Mouse (Mus musculus) spleen, adult 2 months (tissue): Measurements from ENCODE around the gene N4bp3. TPM values are rescaled to one million over a fixed set of nuclear protein-coding genes. Genes with fewer than 3 reads are reported as not detected.
"Not testable (repeated sequence)": the region's sequence is repeated elsewhere in the genome, so short reads cannot be mapped to it uniquely, and the experiment has no call there.

Source experiments
- DNase-seq, 2 experiments: peaks; one replicate each; pipeline versions ENCODE4 v3.0.0 to v3.0.0-alpha.2; 2012 to 2021; ENCODE audit warnings: low spot score in 2 of 2, low read depth in 1 of 2
- H3K27ac ChIP-seq: fragments of 200-500 bp; 2 replicates; pipeline ENCODE4 v1.5.1; 2012; ENCODE audit warnings: low read length, inconsistent platforms; ENCODE audit not compliant: insufficient read depth
- H3K27me3 ChIP-seq: fragments of 200-500 bp; 2 replicates; pipeline ENCODE4 v1.6.1; 2012; ENCODE audit warnings: mild to moderate bottlenecking, moderate library complexity, low read length, inconsistent platforms; ENCODE audit not compliant: control insufficient read depth, insufficient read depth
- H3K36me3 ChIP-seq: fragments of 200-500 bp; 2 replicates; pipeline ENCODE4 v1.6.1; 2012; ENCODE audit warnings: mild to moderate bottlenecking, low read length, inconsistent platforms; ENCODE audit not compliant: control insufficient read depth, insufficient read depth
- H3K4me1 ChIP-seq: fragments of 200-500 bp; 2 replicates; pipeline ENCODE4 v1.6.1; 2011; ENCODE audit warnings: inconsistent platforms; ENCODE audit not compliant: control insufficient read depth, insufficient read depth, insufficient read length
- H3K4me3 ChIP-seq: fragments of 200-500 bp; 2 replicates; pipeline ENCODE4 v1.5.1; 2011; ENCODE audit warnings: mild to moderate bottlenecking, inconsistent platforms; ENCODE audit not compliant: insufficient read depth, insufficient read length; ENCODE audit errors: extremely low read depth
- CTCF ChIP-seq: fragments of 200-500 bp; IDR thresholded peaks from 2 replicates; pipeline ENCODE4 v1.5.1; 2011; ENCODE audit warnings: mild to moderate bottlenecking, inconsistent platforms; ENCODE audit not compliant: insufficient read depth, insufficient read length, insufficient replicate concordance; ENCODE audit errors: extremely low read depth
- POLR2A ChIP-seq: fragments of 200-500 bp; IDR thresholded peaks from 2 replicates; pipeline ENCODE4 v1.6.1; 2011; ENCODE audit warnings: low read depth, low read length, inconsistent platforms
- whole genome bisulfite sequencing: fragments of 180-500 bp; shearing (Covaris S2); methylation state at CpG from one replicate; pipeline ENCODE4 v1.1.7; 2018; 5-methylcytosine and 5-hydroxymethylcytosine counted together
- polyA plus RNA-seq: library from polyadenylated mRNA; depleted of rRNA; stranded (reverse); fragments of >200 nt; gene quantifications from 2 replicates; pipeline ENCODE4 v1.2.3, GENCODE M21; 2012; rRNA removed

Gene N4bp3
- 11.3 and 14.7 TPM in 2 replicates for polyA plus RNA-seq

DNA sequence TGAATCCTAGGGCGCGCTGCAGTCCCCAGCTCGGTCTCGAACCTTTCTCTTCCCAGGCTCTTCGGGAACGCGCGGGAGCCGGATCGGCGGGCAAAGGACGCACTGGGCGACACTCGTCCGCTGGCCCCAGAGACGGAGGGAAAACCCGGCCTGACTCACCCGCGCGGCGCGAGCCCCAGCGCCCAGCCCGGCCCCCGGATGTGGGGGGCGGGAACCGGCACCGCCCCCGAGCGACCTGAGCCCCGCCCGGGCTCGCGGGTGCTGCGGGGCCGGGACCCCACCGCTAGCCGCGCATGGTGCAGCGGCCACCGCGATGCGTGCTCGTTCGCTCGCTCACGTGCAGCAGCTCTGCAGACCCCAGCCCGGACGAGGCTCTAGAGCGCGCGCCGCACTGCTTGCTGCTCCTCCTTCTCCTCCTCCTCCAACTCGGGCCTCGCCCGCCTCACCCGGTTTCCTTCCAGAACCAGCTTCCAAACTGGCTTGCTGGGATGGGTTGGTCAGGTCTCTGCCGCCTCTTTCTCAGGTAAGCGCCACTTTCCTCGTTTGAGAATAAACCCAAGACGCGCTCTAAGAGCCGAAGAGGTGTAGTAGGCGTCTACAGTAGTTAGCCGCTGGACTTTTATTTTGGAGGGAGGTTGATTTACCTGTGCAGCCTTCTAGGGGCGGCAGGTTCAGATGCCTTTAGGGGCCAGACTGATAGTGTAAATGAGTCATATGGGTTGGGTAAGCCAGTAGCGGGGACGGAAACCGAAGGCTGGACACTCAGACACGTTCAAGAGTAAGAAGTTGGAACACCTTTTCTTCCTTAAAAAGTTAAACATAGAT lies at the start of gene N4bp3, which contains the start of gene D930048N14Rik:
Gene N4bp3 (minus strand): TSS at position 152 of the 825 bp plus-strand sequence.
Gene D930048N14Rik (plus strand): TSS at position 264 of the 825 bp plus-strand sequence.
- no peaks in the 10 kb centered on the region for H3K27me3 ChIP-seq
- TF ChIP-seq POLR2A, result no peak
- peak within 1 kb of the TSS; percentile 85 for H3K4me3 ChIP-seq
- peaks cover 25% of the 10 kb centered on the region for H3K4me1 ChIP-seq
- 2% methylated on average over 58 of the region's 70 CpGs for WGBS
- no peaks in the 10 kb centered on the region for H3K36me3 ChIP-seq
- peak in 1 of 2 experiments; percentile 78 for DNase-seq
- H3K27ac ChIP-seq, result peak within 1 kb of the TSS; percentile 56

DNA sequence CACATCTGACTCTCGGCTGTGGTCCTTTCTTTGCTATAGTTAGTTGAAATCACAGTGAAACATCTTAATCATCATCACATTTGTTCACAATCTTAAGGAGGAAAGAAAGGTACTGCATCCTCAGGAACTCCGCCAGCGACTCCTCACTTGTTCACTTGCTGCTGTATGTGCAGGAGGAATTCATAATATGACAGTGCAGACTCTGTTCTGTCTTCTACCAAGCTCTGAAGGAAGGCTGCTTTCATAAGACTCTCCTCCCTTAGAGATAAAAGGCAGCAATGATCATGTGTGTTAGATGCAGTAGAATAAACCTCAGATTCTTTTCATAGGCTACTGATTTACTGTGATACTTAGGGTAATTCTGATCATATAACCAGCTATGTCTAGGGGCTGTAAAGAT lies 44.3 kb upstream of the N4bp3 start:
- Histone ChIP-seq H3K27ac (no peak overlapping the region), H3K36me3 (peaks cover 6% of the 10 kb centered on the region), H3K4me1 (no peaks in the 10 kb centered on the region), H3K4me3 (no peak overlapping the region), H3K27me3 (no peaks in the 10 kb centered on the region)
- no peak for DNase-seq
- 95% methylated on average over 3 of the region's 3 CpGs for WGBS
- no peak for TF ChIP-seq POLR2A
- TF ChIP-seq CTCF, result no peak

DNA sequence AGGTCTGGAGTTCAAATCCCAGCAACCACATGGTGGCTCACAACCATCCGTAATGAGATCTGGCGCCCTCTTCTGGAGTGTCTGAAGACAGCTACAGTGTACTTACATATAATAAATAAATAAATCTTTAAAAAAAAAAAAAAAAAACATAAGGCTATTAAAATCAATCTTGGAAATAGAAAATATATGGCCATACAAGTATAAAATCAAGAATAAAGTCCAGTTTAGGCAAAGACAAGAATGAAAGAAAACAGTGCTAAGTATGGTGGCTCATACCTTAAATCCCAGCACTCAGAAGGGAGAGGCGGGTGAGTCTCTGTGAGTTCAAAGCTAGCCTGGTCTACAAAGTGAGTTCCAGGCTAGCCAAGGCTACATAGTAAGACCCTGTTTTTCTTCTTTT lies 40.0 kb upstream of the N4bp3 start:
- not testable (repeated sequence) for DNase-seq, H3K27ac ChIP-seq, H3K4me1 ChIP-seq, H3K4me3 ChIP-seq, H3K36me3 ChIP-seq, H3K27me3 ChIP-seq
- 77% methylated on average over 2 of the region's 3 CpGs for WGBS

DNA sequence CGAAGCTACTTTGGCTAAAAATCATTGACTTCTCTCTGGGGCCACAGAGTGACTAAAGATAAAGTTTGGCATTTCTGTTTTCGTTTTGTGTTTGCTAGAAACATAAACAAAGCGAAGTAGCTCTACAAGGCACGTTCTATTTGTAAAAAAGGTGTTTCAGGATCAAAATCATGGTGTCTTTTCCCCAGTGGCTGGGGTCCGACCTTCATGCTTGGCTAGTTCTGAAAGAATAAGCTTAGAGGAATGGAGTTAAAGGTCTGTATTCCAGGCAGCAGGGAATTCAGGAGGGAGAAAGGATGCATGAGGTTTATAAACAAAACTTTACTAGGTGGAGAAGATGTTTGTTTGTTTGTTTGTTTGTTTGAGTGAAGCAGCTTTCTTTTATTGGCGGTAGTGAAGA lies 38.7 kb upstream of the N4bp3 start:
- no peak for TF ChIP-seq POLR2A
- TF ChIP-seq CTCF, result no peak
- no peaks in the 10 kb centered on the region for H3K27me3 ChIP-seq
- H3K4me3 ChIP-seq, result peak overlapping the region; percentile 86
- 29% methylated on average over 6 of the region's 6 CpGs for WGBS
- H3K4me1 ChIP-seq, result no peaks in the 10 kb centered on the region
- no peak for DNase-seq
- peak overlapping the region; percentile 100; the same call in 1 of the 2 replicates for H3K27ac ChIP-seq
- H3K36me3 ChIP-seq, result no peaks in the 10 kb centered on the region

DNA sequence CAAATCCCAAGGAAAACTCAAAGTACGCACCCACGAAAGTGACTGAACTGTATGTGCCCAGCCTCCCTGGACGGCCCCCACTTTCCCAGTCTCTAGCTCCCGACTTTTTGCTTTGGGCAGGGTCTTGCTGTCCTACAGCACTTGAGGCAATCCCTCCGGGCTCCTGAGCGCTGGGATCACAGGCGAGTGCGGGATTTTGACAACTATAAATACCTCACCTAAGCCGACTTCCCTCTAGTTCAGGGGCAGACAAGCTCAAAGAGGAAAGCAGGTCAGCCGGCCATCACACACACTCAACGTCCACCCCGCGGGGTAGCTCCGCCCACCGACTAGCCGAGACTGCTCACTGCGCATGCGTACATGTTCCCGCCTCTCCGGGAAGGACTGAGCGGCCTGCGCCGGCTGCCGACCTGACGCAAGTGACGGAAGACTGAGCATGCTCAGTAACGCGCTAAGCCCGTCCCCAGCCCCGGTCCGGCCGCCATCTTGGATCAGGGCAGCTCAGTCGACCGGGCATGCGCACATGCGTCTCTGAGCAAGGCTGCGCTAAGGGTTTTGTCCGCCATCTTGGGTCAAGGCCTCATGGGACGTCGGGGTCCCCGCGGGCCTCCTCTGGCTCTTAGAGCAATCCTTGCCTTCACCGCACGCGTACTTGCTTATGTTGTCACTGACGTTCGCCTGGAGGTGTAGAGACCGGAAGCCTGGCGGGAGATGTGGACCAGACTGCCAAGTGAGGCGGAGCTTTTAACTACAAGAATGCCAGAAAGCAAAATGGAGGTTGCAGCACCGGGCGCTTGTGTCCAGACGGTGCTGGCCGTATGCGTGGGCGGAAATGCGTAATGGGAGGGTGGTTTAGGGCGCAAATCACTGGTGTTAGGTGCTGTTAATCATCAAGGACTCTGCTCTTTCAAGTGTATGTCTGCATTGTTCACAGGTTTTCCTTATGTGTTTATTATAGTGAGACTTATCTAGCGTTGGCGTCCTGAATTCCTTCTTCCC lies 38.0 kb upstream of the N4bp3 start, which contains the start of gene 0610009B22Rik:
Gene 0610009B22Rik (minus strand): TSS at position 545 of the 999 bp plus-strand sequence.
- Histone ChIP-seq H3K36me3 (no peaks in the 10 kb centered on the region), H3K4me3 (peak within 1 kb of the TSS; percentile 86), H3K4me1 (no peaks in the 10 kb centered on the region), H3K27ac (peak within 1 kb of the TSS; percentile 100), H3K27me3 (no peaks in the 10 kb centered on the region)
- DNase-seq, result peak; percentile 99 to 100
- TF ChIP-seq POLR2A (peak; percentile 85), CTCF (no peak)
- WGBS, result under 1% methylated on average over 60 of the region's 60 CpGs

DNA sequence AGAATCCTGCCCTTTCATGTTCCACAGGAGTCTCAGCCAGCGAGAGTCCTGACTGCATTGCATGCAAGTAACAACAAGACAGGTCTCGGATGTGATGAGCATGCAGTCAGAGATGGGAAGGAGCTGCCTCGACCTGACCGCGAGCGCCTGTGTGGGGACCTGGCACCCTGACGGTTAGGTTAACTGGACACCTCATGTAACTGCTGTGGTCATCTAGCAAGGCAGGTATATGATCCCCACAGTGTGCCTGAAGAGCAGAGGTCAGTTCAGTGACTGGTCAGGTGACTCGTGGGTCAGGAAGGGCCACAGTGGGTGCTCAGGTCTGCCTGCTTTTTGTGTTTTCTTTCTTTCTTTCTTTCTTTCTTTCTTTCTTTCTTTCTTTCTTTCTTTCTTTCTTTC lies 31.3 kb upstream of the N4bp3 start:
- WGBS, result 64% methylated on average over 8 of the region's 8 CpGs
- Histone ChIP-seq H3K27me3 (no peaks in the 10 kb centered on the region), H3K36me3 (no peaks in the 10 kb centered on the region), H3K4me1 (no peaks in the 10 kb centered on the region; the same call in 1 of the 2 replicates), H3K27ac (no peak overlapping the region), H3K4me3 (no peak overlapping the region)
- TF ChIP-seq POLR2A (no peak), CTCF (no peak)
- DNase-seq, result no peak
